Mouse (Mus musculus) small intestine, adult 2 months (tissue): ENCODE results near the gene Cwf19l1.

Experiments
- CTCF ChIP-seq: fragments of 200-500 bp; IDR thresholded peaks from 2 replicates; pipeline ENCODE4 v1.5.1; 2012; ENCODE audit warnings: low read depth, mild to moderate bottlenecking, control low read depth, inconsistent platforms, low read length, moderate library complexity, mixed read lengths; ENCODE audit not compliant: insufficient replicate concordance, insufficient read length; ENCODE audit errors: extremely low read depth
- POLR2A ChIP-seq: fragments of 200-500 bp; IDR thresholded peaks from 2 replicates; pipeline ENCODE4 v1.6.1; 2012; ENCODE audit warnings: low read depth, mild to moderate bottlenecking, control low read depth, inconsistent platforms, low read length, moderate library complexity

- TF ChIP-seq CTCF = no peak
- TF ChIP-seq POLR2A = no peak
These were observed 2.8 kb downstream of the Cwf19l1 start for GRCm38 (mm10) chr19:44132917-44133316.
